Mouse (Mus musculus): ENCODE measurements around the gene Atl3.

The Atl3 gene

DNA sequence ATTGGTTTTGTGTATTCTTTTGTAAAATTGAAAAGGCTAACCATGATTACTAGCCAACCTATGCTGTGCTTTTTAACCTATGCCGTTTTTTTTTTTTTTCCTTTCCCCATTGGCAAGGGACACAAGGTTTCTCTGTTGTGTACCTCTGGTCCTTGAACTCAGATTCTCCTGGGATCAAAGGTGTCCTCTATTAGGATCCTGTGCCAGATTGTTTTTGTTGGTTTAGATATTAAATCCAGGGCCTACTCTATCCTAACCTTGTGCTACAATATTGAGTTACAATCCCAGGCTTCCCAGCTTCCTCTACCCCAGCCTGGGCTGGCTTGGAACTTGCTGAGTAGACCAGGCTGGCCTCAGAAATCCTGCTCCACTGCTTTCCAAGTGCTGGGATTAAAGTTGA lies 6.9 kb downstream of the Atl3 start:
- no peak for DNase-seq

DNA sequence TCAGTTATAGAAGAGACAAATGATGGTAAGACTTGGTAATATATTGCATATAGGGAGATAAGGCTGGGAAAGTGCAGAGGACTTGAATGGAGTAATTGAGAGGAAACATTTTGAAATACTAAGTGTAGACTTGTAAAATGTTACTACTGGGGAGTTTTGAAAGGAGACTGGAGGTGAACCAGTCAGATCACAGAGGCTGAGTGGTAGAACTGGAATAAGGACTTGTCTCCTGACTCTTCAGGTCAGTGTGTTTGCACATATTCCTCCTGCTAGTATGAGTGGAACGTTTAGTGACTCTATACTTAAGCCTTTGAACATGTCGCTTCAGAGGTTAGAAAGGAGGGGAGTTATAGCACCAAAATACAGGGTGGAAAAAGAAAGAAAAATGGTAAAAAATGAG lies 8.6 kb downstream of the Atl3 start:
- no peak for DNase-seq

DNA sequence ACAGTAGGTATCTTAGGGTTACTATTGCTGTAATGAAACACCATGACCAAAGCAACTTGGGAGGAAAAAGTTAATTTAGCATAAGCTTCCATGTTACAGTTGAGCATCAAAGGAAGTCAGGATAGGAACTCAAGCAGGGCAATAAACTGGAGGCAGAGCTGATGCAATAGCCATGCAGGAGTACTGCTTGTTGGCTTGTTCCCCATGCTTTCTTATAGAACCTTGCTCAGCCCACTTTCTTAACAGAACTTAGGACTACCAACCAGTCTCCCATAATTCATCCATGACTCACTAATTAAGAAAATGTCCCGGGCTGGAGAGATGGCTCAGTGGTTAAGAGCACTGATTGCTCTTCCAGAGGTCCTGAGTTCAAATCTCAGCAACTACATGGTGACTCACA lies 12.5 kb downstream of the Atl3 start:
- no peak for DNase-seq

DNA sequence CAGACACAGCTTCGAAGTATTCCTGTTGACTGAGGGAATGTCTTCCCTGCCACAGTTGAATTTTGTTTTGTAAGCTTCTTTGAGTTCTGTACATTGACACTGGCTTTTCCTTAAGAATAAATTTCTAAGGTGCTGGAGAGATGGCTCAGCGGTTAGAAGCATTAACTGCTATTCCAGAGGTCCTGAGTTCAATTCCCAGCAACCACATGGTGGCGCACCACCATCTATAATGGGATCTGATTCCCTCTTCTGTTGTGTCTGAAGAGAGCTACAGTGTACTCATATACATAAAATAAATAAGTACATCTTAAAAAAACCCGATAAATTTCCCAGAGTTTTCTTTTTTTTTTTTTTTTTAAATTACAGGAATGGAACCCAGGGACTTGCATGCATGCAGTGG lies 14.2 kb downstream of the Atl3 start:
- no peak for DNase-seq

DNA sequence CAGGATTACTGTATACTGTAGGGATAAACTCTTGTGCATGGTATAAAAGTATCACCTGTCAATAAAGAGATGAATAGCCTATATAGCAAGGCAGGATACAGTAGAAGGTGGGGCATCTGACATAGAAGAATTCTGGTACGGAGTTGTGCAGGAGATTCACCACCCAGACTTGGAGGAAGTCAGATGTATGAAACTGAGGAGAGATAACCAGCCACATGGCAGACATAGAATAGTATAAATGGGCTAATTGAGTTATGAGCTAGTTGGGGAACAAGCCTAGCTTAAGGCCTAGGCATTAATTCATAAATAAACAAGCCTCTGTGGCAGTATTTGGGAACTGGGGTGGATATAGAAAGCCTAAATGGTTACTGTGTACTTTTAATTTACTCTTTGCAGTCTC lies 22.6 kb downstream of the Atl3 start:
- DNase-seq = no peak

DNA sequence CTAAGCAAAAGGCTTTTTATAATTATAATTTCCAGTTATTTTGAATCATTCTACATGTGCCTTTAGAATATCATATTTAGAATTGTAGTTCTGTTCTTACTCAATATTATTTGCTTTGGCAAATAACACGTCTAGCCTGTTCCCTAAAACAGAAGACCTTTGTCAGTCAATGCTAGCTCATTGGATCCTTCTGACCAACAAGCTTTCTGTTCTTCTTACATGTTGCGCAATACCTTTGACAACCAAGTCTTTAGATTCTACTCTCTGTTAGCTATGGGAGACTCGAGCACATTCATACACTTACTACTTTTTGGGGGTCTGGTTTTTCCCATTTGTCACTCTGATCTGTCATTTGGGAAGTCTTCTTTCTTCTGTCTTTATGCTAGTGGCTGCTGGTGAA lies 27.8 kb downstream of the Atl3 start:
- DNase-seq = no peak

DNA sequence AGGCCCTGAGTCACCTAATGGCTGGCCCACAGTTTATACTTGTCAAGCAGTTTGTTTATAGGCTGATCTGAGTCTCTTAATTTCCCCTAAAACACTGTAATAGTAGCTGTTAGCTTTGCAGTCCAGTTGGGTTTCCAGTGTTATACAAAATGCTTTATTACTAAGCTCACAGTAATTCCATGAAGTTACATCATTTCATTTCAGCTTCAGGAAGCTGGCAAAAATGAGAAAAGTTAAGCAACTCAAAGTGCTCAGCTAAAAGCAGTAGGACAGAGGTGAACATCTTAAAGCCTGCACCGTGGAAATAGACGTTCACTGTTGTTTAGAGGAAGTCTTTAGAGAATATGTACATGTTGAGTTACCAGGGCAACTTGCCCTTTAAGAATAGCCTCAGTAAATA lies 29.0 kb downstream of the Atl3 start:
- no peak for DNase-seq

DNA sequence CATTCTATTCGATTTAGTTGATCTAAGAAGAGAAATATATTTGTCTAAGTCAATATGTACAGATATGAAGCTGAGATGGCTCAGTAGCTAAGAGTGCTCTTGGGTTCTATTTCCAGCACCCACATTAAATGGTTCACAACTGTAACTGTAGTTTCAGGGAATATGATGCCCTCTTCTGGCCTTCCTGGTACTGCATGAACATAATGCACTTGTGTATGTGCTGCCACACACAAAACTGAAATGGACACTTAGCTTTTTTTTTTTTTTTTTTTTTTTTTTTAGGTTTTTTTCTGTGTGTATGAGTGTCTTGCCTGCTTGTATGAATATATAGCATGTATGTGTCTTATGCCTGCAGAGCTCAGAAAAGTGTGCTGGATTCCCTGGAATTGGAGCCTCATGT lies 29.5 kb downstream of the Atl3 start:
- no peak for DNase-seq

DNA sequence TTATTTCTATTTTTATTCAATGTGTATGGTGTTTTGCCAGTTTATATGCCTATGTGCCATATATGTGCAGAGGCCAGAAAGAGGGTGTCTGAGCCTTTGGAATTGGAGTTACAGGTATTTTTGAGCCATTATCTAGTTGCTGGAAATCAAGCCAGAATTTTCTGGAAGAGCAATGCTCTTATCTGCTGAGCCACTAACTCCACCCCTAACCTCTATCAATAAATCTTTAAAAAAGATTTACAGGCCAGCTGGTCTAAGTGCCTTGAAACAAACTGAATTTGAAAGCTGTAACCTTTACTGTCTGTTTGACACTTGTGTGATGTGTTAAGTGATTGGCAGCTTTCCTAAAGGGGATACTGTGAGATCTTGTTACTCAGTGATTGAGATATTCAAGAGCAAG lies 29.9 kb downstream of the Atl3 start:
- DNase-seq = no peak

DNA sequence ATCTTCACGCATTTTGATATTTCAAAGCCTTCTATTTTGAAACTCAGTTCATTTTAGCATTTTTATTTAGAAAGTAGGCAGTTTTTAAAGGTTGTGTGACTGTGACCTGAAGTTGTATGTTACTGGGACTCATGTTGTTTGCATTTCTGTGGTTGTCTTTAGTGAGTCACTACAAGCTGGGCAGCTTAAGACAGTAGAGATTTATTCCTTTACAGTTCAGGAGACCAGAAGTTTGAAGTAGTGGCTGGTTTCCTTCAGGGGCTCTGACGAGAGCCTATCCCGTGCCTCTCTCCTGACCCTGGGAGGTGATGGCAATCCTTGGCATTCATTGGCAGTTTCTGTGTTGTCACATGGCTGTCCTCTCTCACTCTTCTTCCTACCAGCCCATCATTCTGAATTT lies 31.0 kb downstream of the Atl3 start:
- DNase-seq = no peak

DNA sequence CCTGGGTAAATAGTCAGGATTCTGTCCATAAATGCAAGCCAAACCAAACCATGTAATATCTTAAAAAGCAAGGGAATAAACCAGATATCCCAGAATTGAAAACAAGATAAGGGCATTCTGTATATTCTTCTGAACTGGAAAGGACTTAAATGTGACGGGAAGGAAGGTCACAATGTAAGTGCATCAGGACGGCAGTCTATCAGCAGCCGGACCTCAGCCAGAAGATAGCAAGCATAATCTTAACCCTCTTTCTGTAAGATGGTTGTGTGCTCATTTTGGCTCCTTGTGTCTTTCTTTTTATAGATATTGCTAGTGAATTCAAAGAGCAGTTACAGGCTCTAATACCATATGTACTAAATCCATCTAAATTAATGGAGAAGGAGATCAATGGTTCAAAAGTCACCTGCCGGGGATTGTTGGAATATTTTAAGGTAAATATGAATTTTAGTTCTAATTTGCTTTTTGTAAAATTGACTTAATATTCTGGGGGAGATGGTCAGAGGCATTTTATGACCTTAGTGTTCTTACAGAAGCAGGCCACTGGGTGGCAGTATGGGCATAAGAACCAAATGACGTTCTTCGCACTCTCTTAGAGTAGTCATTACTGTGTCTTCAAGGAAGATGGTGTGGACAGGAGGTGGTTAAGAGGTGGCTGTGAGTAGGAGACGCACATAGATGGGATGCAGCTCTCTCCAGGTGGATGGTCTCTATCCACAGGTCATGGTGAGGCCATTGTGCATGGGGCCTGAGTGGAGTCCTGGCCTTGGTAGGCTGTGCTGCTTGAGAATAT lies 35.0 kb downstream of the Atl3 start:
- DNase-seq = peak; percentile 5 to 12

DNA sequence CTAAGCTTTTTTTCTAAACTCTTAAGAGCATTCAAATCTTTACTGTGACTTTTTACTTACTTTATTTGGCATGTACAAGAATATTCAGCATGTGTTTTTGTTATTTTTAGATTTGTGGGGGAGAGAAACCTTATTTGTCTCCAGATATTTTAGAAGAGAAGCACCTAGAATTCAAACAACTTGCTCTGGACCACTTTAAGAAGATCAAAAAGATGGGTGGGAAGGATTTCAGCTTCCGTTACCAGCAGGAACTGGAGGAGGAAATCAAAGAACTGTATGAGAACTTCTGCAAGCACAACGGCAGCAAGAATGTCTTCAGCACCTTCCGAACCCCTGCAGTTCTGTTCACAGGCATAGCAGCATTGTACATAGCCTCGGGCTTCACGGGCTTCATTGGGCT lies 38.1 kb downstream of the Atl3 start:
- DNase-seq = no peak

DNA sequence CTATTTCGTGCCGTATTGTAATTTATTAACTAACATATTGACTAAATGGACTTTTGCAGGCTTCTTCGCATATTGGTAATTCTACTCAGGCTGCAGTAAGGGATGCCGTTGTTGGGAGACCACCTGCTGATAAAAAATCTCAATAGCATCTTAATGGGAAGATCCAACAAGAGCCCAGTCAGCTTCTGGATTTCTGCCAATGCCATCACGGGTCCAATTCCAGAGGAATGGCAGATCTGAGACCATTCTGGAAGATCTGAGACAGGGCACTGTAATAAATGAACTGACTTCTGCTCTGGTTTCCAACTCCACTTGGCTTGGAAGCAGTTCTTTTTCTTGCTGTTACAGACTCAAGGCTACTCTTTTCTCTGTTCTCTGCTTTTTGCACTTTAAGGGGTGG lies 40.1 kb downstream of the Atl3 start:
- DNase-seq = no peak

DNA sequence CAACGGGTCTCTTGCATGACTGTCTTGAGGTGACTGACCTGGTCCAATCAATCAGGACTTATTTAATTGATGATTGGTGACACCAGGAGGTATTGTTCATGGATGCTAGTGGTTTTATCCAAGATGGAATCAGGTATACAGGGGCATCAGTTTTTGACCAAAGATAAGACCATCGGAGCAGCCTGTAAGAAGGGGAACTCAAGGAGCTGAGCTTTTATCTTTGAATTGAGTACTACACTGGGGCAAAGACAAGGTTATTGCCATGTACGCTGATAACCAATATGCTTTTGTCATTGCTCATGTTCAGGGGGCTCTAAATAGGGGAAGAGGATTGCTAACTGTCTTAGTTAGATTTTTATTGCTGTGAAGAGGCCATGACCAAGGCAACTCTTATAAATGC lies 55.1 kb downstream of the Atl3 start:
- DNase-seq = no peak

DNA sequence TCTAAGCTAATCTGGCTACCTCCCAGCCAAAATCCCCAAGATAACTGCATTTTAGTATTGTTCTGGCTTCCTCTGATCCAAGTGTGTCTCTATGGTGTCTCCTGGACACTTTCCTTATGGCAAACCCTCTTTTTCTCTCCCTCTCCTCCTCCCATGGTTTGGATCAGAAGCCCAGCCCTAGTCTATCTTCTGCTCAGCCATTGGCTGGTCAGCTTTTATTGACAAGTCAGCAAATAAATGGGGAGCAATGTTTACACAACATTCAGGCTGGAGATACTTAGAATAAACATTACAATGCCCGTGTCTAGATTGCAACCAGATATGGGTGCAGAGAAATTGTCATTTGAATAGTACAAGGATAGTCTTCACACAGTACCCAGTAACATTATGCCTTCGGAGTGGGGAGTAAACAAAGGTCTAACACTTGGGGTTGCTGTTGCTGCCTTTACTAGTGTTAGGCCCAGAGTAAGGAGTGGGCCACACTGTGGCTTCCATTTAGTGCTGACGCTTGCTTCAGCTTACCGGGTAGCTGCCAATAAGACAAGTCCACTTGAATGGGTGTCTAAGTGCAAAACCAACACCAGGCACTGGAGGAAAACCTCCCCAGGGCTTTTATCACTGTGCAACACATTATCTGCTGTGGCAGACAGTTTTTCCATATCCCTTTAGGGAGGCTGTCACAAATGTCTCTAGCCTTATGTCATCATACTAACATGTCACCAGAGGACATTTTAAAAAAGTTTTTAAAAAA lies 57.9 kb downstream of the Atl3 start:
- DNase-seq = no peak

DNA sequence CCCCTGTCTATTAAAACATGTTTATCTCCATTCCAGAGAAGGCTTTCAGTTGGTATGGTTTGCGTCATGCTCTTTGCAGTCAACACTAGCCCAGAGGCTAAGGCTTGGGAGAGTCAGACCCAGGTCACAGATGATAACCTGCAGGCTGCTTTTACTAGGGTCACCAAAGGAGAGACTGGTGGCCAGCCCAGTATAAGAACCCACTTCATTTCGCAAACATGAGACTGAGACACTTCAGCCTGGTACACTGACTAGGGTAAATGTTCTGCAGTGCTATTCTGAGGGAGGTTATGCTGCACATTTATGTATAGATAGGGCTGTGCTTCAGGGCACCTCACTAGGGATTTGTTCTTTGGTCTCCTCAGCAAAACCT lies 58.4 kb downstream of the Atl3 start:
- DNase-seq = no peak

DNA sequence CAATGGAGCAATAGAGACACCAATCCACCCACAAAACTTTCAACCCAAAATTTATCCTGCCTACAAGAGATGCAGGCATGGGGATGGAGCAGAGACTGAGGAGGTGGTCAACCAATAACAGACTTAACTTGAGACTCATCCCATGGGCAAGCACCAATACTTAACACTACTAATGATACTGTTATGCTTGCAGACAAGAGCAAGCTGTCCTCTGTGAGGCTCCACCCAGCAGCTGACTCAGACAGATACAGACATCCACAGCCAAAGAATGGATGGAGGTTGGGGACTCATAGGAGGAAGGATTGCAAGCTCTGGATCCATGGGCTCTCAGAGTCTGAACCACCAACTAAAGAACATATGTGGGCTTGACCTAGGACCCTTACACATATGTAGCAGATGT lies 59.6 kb downstream of the Atl3 start:
- no peak for DNase-seq

DNA sequence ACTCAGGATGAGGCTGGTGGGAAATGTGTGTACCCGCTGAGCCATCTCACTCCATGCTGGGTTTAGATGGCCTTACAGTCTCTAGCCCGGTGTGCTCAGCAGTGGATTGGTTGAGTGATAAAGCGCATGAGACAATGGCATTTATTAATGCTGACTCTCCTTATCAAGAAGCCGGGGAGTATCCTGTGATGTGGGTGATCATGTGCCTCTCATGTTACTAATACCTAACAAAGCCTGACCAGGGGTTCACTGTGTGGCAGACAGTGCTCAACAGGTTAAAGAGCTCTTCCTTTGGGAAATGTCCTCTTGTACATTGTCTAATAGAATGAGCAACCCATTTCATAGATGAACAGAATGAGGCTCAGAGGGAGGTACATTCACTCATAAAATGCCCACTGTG lies 61.0 kb downstream of the Atl3 start:
- no peak for DNase-seq

DNA sequence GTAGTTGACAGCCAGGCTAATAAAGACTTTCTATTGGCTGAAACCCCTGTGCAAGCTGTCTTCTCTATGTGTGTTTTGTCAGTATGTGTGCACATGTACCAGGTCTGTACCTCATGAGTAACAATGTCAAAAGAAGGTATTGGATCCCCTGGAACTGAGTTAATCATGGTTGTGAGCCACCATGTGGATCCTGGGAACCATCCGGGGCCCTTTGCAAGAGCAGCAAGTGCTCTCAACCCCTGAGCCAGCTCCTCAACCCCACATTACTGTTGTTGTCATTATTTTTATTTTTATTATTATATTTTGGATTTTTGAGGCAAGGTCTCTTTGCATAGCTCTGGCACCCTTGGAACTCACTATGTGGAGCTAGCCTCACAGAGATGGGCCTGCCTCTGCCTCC lies 62.8 kb downstream of the Atl3 start:
- DNase-seq = no peak

DNA sequence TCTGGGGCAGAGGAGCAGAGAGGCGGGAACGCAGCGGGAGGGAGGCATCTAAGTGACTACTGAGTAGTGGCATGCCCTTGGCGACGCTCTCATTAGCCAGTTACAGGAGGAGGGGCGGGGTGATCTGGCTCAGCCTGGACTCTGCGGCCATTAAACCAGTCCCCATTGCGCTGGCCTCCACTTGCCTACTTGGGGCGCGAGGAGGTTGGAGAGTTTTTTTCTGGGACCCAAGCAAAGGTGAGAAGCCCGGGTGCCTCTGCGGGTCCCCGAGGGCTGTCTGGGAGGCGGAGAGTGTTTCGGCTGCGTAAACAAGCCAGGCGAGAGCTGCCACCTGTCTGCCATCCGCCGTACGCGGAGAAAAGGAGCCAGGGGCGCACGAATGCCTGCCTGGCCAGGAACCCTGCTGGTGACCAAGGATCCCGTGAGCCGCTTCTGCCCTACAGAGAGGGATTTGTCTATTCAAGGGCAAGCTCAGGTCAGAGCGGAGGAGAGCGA lies 63.5 kb downstream of the Atl3 start, which contains the start of gene Pla2g16:
TSS of gene Pla2g16 (plus strand) at position 132 of the 495 bp plus-strand sequence.
- peak; percentile 44 to 54 for DNase-seq

DNA sequence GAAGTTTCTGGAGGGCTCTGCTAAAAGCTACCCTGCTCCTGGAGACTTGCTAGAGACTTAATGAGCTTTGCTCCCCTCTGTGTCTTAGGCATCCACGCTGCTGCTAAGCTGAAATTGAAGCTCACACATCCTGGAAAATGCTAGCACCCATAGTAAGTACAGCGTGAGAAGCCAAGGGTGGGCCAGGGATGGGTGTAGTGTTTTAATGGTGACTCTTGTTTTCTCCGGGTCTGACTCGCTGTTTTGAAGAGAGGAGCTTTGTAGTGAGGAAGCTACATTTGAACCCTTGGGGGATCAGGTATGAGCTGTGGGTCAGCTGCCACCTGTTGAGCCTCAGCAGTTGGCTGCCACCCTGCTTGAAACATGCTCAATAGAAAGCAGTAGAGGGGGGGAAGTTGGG lies 64.0 kb downstream of the Atl3 start:
- DNase-seq = peak in 1 of 2 experiments; percentile 14

DNA sequence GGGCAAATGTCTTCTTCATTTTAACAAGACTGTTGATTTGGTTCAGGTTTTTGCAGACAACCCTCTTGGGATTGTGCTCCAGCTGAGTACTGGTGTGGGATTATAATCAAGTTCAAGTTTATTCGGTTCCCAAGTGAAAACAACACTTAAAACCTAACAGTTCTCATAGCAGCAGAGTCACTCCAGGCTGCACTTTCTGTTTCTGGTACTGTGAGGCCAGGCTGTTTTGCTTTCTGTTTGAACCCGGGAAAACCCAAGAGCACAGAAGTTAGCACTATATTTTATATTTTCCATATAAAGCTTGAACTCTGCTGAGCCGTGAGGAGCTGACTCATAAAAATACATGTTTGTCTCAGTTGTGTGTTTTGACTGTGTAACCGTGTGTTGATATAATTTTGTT lies 64.8 kb downstream of the Atl3 start:
- no peak for DNase-seq

DNA sequence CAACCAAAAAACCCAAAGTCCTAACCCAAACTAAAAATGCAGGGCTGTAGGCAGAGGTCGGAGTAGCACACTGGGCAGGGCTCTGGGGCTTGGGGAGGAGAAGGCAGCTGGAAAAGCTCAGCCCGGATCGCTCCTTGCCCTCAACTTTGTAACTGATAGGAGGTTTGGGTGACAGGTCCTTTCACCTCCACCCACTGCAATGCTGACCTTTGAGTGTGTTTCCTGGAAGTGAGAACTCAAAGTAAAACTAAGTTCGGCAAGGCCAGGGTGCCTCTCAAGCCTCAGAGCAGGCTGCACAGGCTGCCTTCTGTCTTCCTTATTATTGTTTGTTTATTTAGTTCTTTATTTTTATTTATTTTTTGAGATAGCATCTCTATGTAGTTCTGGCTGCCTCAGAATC lies 66.1 kb downstream of the Atl3 start:
- DNase-seq = no peak

DNA sequence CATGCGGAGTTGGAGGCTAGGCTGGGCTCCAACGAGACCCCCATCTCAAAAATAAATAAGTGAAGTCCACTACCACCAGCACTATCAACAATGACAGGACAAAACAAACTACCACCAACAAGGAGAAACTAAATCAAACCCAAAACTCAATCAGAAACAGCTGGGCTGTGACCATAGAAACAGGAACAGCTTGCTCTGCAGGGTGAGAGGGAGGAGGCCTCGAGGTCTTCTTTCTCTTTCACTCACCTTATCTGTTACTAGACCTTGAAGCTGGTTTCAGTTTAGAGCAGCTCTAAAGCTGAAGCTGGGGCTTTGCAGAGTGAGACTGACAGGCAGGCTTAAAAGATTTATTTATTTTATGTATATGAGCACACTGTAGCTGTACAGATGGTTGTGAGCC lies 67.6 kb downstream of the Atl3 start:
- DNase-seq = no peak

All from thymus, adult 18-20 months (tissue).